Mouse (Mus musculus): ENCODE measurements around the gene Gkn1. TPM values are rescaled to one million over a fixed set of nuclear protein-coding genes. Genes with fewer than 3 reads are reported as not detected.

Gene Gkn1
- polyA plus RNA-seq, 1 experiment: not detected

GRCm38 (mm10) chr6:87388877-87389276, 38.1 kb upstream of the Gkn1 start, which contains the start of gene Gkn3:
Gene Gkn3 (minus strand): TSS chr6:87388935.
- Histone ChIP-seq H3K9me3 (replicated peaks; ENCODE audit: control insufficient read depth, insufficient read depth, low read length, poor library complexity, severe bottlenecking) (no peaks in the 10 kb centered on the region), H3K27ac (ENCODE audit: insufficient read depth, low read length) (no peak within 1 kb of the TSS), H3K4me3 (ENCODE audit: low read depth, low read length) (no peak within 1 kb of the TSS), H3K36me3 (ENCODE audit: control insufficient read depth, insufficient read depth, low read length, poor library complexity, severe bottlenecking) (no peaks in the 10 kb centered on the region), H3K9ac (ENCODE audit: low read depth, poor library complexity, severe bottlenecking) (no peak within 1 kb of the TSS), H3K27me3 (ENCODE audit: control insufficient read depth, insufficient read depth, low read length, poor library complexity, severe bottlenecking) (no peaks in the 10 kb centered on the region), H3K4me1 (ENCODE audit: control insufficient read depth, insufficient read depth, low read length) (no peaks in the 10 kb centered on the region)
- no peak for TF ChIP-seq POLR2A (IDR thresholded peaks at IDR 0.05; ENCODE audit: insufficient read depth, low read length)
- TF ChIP-seq CTCF (IDR thresholded peaks at IDR 0.05; ENCODE audit: low read depth, low read length): no peak
- TF ChIP-seq EP300 (IDR thresholded peaks at IDR 0.05; ENCODE audit: insufficient read depth, low read depth, low read length): no peak

GRCm38 (mm10) chr6:87386681-87387080, 35.9 kb upstream of the Gkn1 start:
- Histone ChIP-seq H3K27me3 (ENCODE audit: control insufficient read depth, insufficient read depth, low read length, poor library complexity, severe bottlenecking) (no peaks in the 10 kb centered on the region), H3K36me3 (ENCODE audit: control insufficient read depth, insufficient read depth, low read length, poor library complexity, severe bottlenecking) (no peaks in the 10 kb centered on the region), H3K4me3 (ENCODE audit: low read depth, low read length) (no peak overlapping the region), H3K9me3 (replicated peaks; ENCODE audit: control insufficient read depth, insufficient read depth, low read length, poor library complexity, severe bottlenecking) (no peaks in the 10 kb centered on the region), H3K27ac (ENCODE audit: insufficient read depth, low read length) (no peak overlapping the region), H3K4me1 (ENCODE audit: control insufficient read depth, insufficient read depth, low read length) (no peaks in the 10 kb centered on the region), H3K9ac (ENCODE audit: low read depth, poor library complexity, severe bottlenecking) (no peak overlapping the region)
- TF ChIP-seq CTCF (IDR thresholded peaks at IDR 0.05; ENCODE audit: low read depth, low read length): no peak
- no peak for TF ChIP-seq POLR2A (IDR thresholded peaks at IDR 0.05; ENCODE audit: insufficient read depth, low read length)
- no peak for TF ChIP-seq EP300 (IDR thresholded peaks at IDR 0.05; ENCODE audit: insufficient read depth, low read depth, low read length)

GRCm38 (mm10) chr6:87386203-87386602, 35.5 kb upstream of the Gkn1 start:
- TF ChIP-seq POLR2A (IDR thresholded peaks at IDR 0.05; ENCODE audit: insufficient read depth, low read length) (no peak), EP300 (IDR thresholded peaks at IDR 0.05; ENCODE audit: insufficient read depth, low read depth, low read length) (no peak), CTCF (IDR thresholded peaks at IDR 0.05; ENCODE audit: low read depth, low read length) (peak; percentile 30)
- Histone ChIP-seq H3K27me3 (ENCODE audit: control insufficient read depth, insufficient read depth, low read length, poor library complexity, severe bottlenecking) (no peaks in the 10 kb centered on the region), H3K9me3 (replicated peaks; ENCODE audit: control insufficient read depth, insufficient read depth, low read length, poor library complexity, severe bottlenecking) (no peaks in the 10 kb centered on the region)

GRCm38 (mm10) chr6:87384761-87385160, 34.0 kb upstream of the Gkn1 start:
- Histone ChIP-seq H3K4me1 (ENCODE audit: control insufficient read depth, insufficient read depth, low read length) (no peaks in the 10 kb centered on the region), H3K27me3 (ENCODE audit: control insufficient read depth, insufficient read depth, low read length, poor library complexity, severe bottlenecking) (no peaks in the 10 kb centered on the region), H3K9me3 (replicated peaks; ENCODE audit: control insufficient read depth, insufficient read depth, low read length, poor library complexity, severe bottlenecking) (no peaks in the 10 kb centered on the region), H3K9ac (ENCODE audit: low read depth, poor library complexity, severe bottlenecking) (no peak overlapping the region), H3K36me3 (ENCODE audit: control insufficient read depth, insufficient read depth, low read length, poor library complexity, severe bottlenecking) (no peaks in the 10 kb centered on the region), H3K4me3 (ENCODE audit: low read depth, low read length) (no peak overlapping the region), H3K27ac (ENCODE audit: insufficient read depth, low read length) (no peak overlapping the region)
- TF ChIP-seq POLR2A (IDR thresholded peaks at IDR 0.05; ENCODE audit: insufficient read depth, low read length) (no peak), EP300 (IDR thresholded peaks at IDR 0.05; ENCODE audit: insufficient read depth, low read depth, low read length) (no peak), CTCF (IDR thresholded peaks at IDR 0.05; ENCODE audit: low read depth, low read length) (no peak)

More at GRCm38 (mm10) chr6:87386203-87386602, 35.5 kb upstream of the Gkn1 start:
- no peaks in the 10 kb centered on the region for H3K36me3 ChIP-seq (ENCODE audit: control insufficient read depth, insufficient read depth, low read length, poor library complexity, severe bottlenecking)
- H3K4me1 ChIP-seq (ENCODE audit: control insufficient read depth, insufficient read depth, low read length): no peaks in the 10 kb centered on the region
- H3K27ac ChIP-seq (ENCODE audit: insufficient read depth, low read length): no peak overlapping the region
- no peak overlapping the region for H3K4me3 ChIP-seq (ENCODE audit: low read depth, low read length)
- H3K9ac ChIP-seq (ENCODE audit: low read depth, poor library complexity, severe bottlenecking): no peak overlapping the region

- Histone ChIP-seq H3K4me1 (ENCODE audit: control insufficient read depth, insufficient read depth, low read length) (no peaks in the 10 kb centered on the region), H3K9ac (ENCODE audit: low read depth, poor library complexity, severe bottlenecking) (no peak overlapping the region), H3K9me3 (replicated peaks; ENCODE audit: control insufficient read depth, insufficient read depth, low read length, poor library complexity, severe bottlenecking) (no peaks in the 10 kb centered on the region), H3K36me3 (ENCODE audit: control insufficient read depth, insufficient read depth, low read length, poor library complexity, severe bottlenecking) (no peaks in the 10 kb centered on the region), H3K27ac (ENCODE audit: insufficient read depth, low read length) (no peak overlapping the region), H3K27me3 (ENCODE audit: control insufficient read depth, insufficient read depth, low read length, poor library complexity, severe bottlenecking) (no peaks in the 10 kb centered on the region), H3K4me3 (ENCODE audit: low read depth, low read length) (peak overlapping the region; percentile 44)
- TF ChIP-seq CTCF (IDR thresholded peaks at IDR 0.05; ENCODE audit: low read depth, low read length): peak; percentile 22
- TF ChIP-seq EP300 (IDR thresholded peaks at IDR 0.05; ENCODE audit: insufficient read depth, low read depth, low read length): no peak
Observed at GRCm38 (mm10) chr6:87383926-87384691, 33.4 kb upstream of the Gkn1 start.

GRCm38 (mm10) chr6:87373057-87373456, 22.3 kb upstream of the Gkn1 start, which contains the start of gene Gkn2:
Gene Gkn2 (plus strand): TSS chr6:87373357.
- no peak within 1 kb of the TSS for H3K27ac ChIP-seq (ENCODE audit: insufficient read depth, low read length)
- H3K4me1 ChIP-seq (ENCODE audit: control insufficient read depth, insufficient read depth, low read length): no peaks in the 10 kb centered on the region
- no peaks in the 10 kb centered on the region for H3K36me3 ChIP-seq (ENCODE audit: control insufficient read depth, insufficient read depth, low read length, poor library complexity, severe bottlenecking)
- H3K9me3 ChIP-seq (replicated peaks; ENCODE audit: control insufficient read depth, insufficient read depth, low read length, poor library complexity, severe bottlenecking): no peaks in the 10 kb centered on the region
- no peak within 1 kb of the TSS for H3K9ac ChIP-seq (ENCODE audit: low read depth, poor library complexity, severe bottlenecking)
- H3K27me3 ChIP-seq (ENCODE audit: control insufficient read depth, insufficient read depth, low read length, poor library complexity, severe bottlenecking): no peaks in the 10 kb centered on the region
- TF ChIP-seq EP300 (IDR thresholded peaks at IDR 0.05; ENCODE audit: insufficient read depth, low read depth, low read length) (no peak), POLR2A (IDR thresholded peaks at IDR 0.05; ENCODE audit: insufficient read depth, low read length) (no peak), CTCF (IDR thresholded peaks at IDR 0.05; ENCODE audit: low read depth, low read length) (no peak)
- H3K4me3 ChIP-seq (ENCODE audit: low read depth, low read length): no peak within 1 kb of the TSS

All from ES-Bruce4 (cell line).